Mouse (Mus musculus) stomach, embryonic 14.5 days (tissue): ENCODE data around the gene Ank3. TPM values are rescaled to one million over a fixed set of nuclear protein-coding genes. Genes with fewer than 3 reads are reported as not detected.

Experiments
- ATAC-seq: fragments of 200-750 bp; cut with Nextera tagmentation; 2 replicates; pipeline ENCODE4 v1.8.0; 2017; ENCODE audit warnings: low read depth, moderate TSS enrichment; ENCODE audit not compliant: insufficient number of reproducible peaks, insufficient read depth, low FRiP score
- H3K27ac ChIP-seq: fragments of 300-500 bp; sonication (generic); 2 replicates; pipeline ENCODE4 v1.5.1; 2014; ENCODE audit warnings: mild to moderate bottlenecking, low read length, moderate library complexity, mixed read lengths
- H3K27me3 ChIP-seq: fragments of 300-500 bp; sonication (generic); 2 replicates; pipeline ENCODE4 v1.6.1; 2014; ENCODE audit warnings: low read length, control low read depth, mixed read lengths; ENCODE audit not compliant: control insufficient read depth, insufficient read depth
- H3K36me3 ChIP-seq: fragments of 300-500 bp; sonication (generic); 2 replicates; pipeline ENCODE4 v1.6.1; 2014; ENCODE audit warnings: mild to moderate bottlenecking, control low read depth, low read length, moderate library complexity, mixed read lengths; ENCODE audit not compliant: control insufficient read depth, insufficient read depth
- H3K4me1 ChIP-seq: fragments of 300-500 bp; sonication (generic); 2 replicates; pipeline ENCODE4 v1.6.1; 2014; ENCODE audit warnings: low read length, control low read depth, mixed read lengths; ENCODE audit not compliant: control insufficient read depth, insufficient read depth
- H3K4me2 ChIP-seq: fragments of 300-500 bp; sonication (generic); replicated peaks from 2 replicates; pipeline ENCODE4 v1.6.1; 2014; ENCODE audit warnings: low read depth, low read length, control low read depth
- H3K4me3 ChIP-seq: fragments of 300-500 bp; sonication (generic); 2 replicates; pipeline ENCODE4 v1.5.1; 2014; ENCODE audit warnings: low read depth, low read length, control low read depth
- H3K9ac ChIP-seq: fragments of 300-500 bp; sonication (generic); replicated peaks from 2 replicates; pipeline ENCODE4 v1.6.1; 2014; ENCODE audit warnings: low read depth, mild to moderate bottlenecking, control low read depth, low read length, moderate library complexity, mixed read lengths
- H3K9me3 ChIP-seq: fragments of 300-500 bp; sonication (generic); 2 replicates; pipeline ENCODE4 v1.6.1; 2016; ENCODE audit warnings: low read depth, low read length, control low read depth; ENCODE audit not compliant: control insufficient read depth
- WGBS: fragments of 180-500 bp; shearing (Covaris S2); extraction: QIAGEN DNeasy Blood & Tissue Kit; methylation state at CpG from one replicate; pipeline ENCODE4 v1.1.7; 2014; 5-methylcytosine and 5-hydroxymethylcytosine counted together
- polyA plus RNA-seq: library from polyadenylated mRNA; unstranded; fragments of >200 nt; fragmentation: Nextera tagmentation; extraction: Ambion mirVana; gene quantifications from 2 replicates; pipeline ENCODE4 v1.2.1, GENCODE M21; 2014

The Ank3 gene
- polyA plus RNA-seq, 1 experiment from 2014 or later: 46.1 TPM

GRCm38 (mm10) chr10:70071334-70071733, 672.8 kb downstream of the Ank3 start:
- H3K27ac ChIP-seq: no peak overlapping the region
- WGBS: 88% methylated on average over 4 of the region's 4 CpGs
- no peak overlapping the region for H3K9ac ChIP-seq
- no peak overlapping the region for H3K4me3 ChIP-seq
- no peak for ATAC-seq
- no peaks in the 10 kb centered on the region for H3K36me3 ChIP-seq
- no peaks in the 10 kb centered on the region; the same call in 1 of the 2 replicates for H3K9me3 ChIP-seq
- H3K4me2 ChIP-seq: no peak overlapping the region
- no peaks in the 10 kb centered on the region for H3K4me1 ChIP-seq
- H3K27me3 ChIP-seq: no peaks in the 10 kb centered on the region

Other genes starting within 250 kb of the Ank3 start
- gene Rhobtb1, start 247.3 kb upstream of the Ank3 start, polyA plus RNA-seq: 34.9 and 37.0 TPM in 2 replicates
- gene A930033H14Rik, start 185.7 kb upstream of the Ank3 start, polyA plus RNA-seq: 3.4 and 3.5 TPM in 2 replicates
- gene Cdk1, start 45.8 kb upstream of the Ank3 start, polyA plus RNA-seq: 454 and 467 TPM in 2 replicates